Mouse (Mus musculus) cerebellum, adult 2 months (tissue): Measurements from ENCODE around the gene Dydc2.

ENCODE experiments used
- CTCF ChIP-seq: fragments of 200-500 bp; IDR thresholded peaks from 2 replicates; pipeline ENCODE4 v1.5.1; 2011; ENCODE audit warnings: low read depth, mild to moderate bottlenecking, control low read depth, low read length, moderate library complexity, borderline replicate concordance; ENCODE audit not compliant: insufficient read depth
- POLR2A ChIP-seq: fragments of 200-500 bp; IDR thresholded peaks from 2 replicates; pipeline ENCODE4 v1.6.1; 2011; ENCODE audit warnings: low read length, control low read depth, borderline replicate concordance; ENCODE audit not compliant: insufficient read depth

GRCm38 (mm10) chr14:41001576-41001975, 67.4 kb downstream of the Dydc2 start:
- TF ChIP-seq POLR2A = no peak
- no peak for TF ChIP-seq CTCF
